Mouse (Mus musculus) brain, embryonic 14.5 days (tissue): Measurements from ENCODE around the gene Cep131. TPM values are rescaled to one million over a fixed set of nuclear protein-coding genes. Genes with fewer than 3 reads are reported as not detected.

ENCODE experiments used
- DNase-seq: peaks from one replicate; pipeline ENCODE4 v3.0.0-alpha.2; 2011; ENCODE audit warnings: low read depth
- CTCF ChIP-seq: fragments of 200-500 bp; IDR thresholded peaks from 2 replicates; pipeline ENCODE4 v1.5.1; 2012; ENCODE audit warnings: inconsistent platforms, mild to moderate bottlenecking, moderate library complexity, borderline replicate concordance; ENCODE audit not compliant: insufficient read depth, insufficient read length; ENCODE audit errors: extremely low read depth
- POLR2A ChIP-seq: fragments of 200-500 bp; IDR thresholded peaks from 2 replicates; pipeline ENCODE4 v1.6.1; 2012; ENCODE audit warnings: mild to moderate bottlenecking, inconsistent platforms, borderline replicate concordance; ENCODE audit not compliant: poor library complexity, insufficient read depth, insufficient read length, severe bottlenecking; ENCODE audit errors: extremely low read depth
- polyA plus RNA-seq: library from polyadenylated mRNA; depleted of rRNA; stranded (reverse); fragments of >200 nt; gene quantifications from 2 replicates; pipeline ENCODE4 v1.2.3, GENCODE M21; 2012

The Cep131 gene
- polyA plus RNA-seq, 1 experiment: 43.3 TPM

DNA sequence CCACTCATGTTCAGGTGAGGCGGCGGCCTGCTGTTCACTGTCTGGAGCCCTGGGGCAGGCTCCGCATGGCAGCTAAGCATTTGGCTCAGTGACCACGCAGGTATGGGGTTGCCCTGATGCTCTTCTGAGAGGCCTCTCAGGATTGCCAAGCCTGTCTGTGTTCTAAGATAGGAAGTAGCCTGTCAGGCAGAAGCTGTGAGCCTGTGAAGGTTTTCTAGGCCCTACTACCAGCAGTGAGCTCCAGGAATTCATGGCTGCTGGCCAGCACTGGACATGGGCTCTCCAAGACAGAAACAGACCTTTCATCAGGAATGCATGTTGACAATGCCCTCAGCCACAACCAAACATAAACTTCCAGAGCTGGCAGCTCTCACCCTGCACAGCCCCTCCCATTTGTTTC, 25.5 kb upstream of the Cep131 start:
- TF ChIP-seq CTCF (no peak), POLR2A (no peak)
- DNase-seq: peak; percentile 23

DNA sequence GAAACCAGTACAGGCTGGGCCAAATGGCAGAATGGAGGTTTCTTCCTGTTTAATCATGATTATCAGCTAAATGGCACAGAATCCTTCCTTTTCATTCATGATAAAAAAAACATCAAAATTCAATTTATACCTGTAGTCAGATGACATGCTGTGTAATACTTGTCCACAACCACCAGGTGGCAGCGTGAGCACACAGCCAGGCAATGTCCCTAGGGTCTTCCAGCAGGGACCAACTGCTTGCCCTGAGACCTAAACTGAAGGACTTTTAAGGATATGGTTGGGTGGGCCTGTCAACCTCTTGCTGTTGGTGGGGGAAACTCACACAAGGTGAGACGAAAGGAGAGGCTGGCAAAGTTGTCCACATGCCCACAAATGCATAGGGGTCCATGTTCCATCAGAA, 24.4 kb upstream of the Cep131 start:
- TF ChIP-seq POLR2A (no peak), CTCF (peak; percentile 91)
- DNase-seq: peak; percentile 88

DNA sequence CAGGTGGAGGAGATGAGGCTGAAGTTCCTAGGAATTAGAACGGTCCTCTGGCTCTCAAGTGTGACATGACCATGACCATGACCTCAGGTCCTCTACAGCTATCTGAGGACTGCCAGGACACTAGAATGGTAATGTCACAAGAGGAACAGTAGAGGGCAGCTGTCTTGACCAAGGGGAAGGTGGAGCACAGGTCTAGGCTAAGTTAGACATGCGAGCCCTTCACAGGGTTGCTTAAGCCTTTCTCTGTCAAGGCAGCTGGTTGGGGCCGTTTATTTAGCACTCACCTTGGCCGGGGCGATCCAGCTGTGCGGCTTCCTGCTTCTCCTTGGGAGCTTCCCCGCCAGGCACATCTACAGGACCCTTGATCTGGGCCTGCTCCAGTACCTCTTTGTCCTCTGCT, 23.9 kb upstream of the Cep131 start:
- no peak for TF ChIP-seq POLR2A
- TF ChIP-seq CTCF: peak; percentile 12; the same call in 1 of the 2 replicates
- DNase-seq: no peak

DNA sequence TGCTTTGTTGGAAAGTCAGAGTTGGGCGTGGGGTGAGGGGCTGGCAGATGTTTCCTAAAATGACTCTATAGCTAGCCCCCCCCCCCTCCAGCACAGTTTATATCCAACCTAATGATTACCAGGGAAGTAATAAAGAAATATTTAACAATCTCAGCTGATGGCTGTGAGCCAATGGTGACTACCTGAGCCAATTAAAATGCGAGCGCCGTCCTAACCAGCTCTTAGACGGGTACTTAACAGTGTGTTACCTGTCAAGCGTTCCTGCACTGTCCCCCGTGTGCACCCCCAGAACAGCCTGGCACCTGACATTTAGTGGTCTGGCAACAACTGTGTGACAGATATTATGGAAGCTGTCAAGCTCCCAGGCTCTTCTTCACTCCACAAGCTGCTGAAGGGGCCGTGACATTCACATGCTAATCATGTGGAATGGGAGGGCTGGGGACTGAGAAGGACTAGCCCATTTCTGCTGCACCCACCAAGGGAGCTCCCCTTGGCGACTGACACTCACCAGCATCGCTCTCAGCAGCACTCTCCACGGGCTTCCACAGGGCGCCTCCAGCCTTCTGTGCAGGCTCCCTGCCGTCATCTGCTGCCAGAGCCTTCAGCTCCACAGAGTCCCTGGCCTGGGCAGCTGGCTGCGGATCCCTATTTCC, 23.1 kb upstream of the Cep131 start:
- DNase-seq: peak; percentile 14
- TF ChIP-seq CTCF: no peak

DNA sequence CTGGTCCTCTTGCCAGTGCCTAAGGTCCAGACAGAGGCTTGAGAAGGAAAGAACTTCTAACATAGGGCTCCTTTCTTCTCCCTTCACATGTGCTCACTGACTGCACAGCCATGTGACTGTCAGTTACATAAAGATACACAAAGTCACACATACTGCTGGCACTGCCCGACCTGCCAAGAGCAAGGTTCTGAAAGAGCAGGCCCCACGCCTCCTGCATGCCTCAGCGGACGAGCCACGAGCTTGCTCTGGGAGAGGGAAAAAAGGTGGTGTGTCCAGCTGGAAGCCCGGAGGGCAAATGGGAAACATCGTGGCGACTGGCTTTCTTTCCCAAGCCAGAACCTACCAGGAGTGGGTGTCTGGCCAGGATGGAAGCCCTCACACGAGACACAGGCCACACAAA, 21.2 kb upstream of the Cep131 start:
- DNase-seq: no peak
- TF ChIP-seq CTCF: no peak
- no peak for TF ChIP-seq POLR2A

DNA sequence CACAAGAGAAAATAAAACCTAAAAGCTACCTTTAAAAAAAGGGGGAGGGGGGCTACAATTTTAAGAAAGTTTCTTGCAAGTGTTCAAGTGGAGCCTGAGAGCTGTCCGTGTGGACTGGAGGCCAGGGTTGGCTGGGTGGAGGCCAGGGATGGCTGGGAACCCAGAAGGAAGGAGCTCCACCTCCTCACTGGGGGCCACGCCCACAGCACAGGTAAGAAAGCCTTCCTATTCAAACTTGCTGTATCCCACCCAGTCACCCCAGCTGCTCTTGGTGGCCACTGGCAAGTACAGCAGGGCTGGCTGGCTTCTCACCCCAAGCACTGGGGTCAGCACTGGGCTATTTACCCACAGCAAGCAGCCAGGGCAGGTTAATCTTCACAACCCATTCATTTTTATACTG, 20.4 kb upstream of the Cep131 start:
- no peak for DNase-seq
- no peak for TF ChIP-seq POLR2A
- no peak for TF ChIP-seq CTCF

DNA sequence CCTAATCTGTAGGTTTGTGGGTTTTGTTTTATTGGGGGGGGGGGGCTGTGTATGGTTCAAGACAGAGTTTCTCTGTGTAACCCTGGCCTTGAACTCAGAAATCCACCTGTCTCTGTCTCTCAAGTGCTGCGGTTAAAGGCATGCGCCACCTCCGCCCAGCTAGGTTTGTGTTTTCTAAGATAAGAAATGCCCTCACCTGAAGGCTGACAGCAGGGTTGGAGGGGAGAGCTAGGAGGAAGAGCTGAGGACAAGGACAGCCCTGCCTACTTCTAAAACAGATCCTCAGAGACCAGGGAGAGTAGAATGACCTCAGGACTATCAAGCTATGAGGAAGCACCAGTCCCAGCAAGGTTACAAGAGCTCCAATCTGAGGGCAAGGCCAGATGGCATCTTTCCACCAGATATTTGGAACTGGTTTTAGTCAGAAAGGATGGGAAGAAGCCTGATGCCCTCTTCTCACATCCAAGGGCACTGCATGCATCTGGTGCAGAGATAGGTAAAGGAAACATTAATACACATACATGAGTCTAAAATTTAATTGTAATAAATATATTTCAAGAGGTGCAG, 16.9 kb upstream of the Cep131 start:
- no peak for DNase-seq
- no peak for TF ChIP-seq CTCF
- no peak for TF ChIP-seq POLR2A

DNA sequence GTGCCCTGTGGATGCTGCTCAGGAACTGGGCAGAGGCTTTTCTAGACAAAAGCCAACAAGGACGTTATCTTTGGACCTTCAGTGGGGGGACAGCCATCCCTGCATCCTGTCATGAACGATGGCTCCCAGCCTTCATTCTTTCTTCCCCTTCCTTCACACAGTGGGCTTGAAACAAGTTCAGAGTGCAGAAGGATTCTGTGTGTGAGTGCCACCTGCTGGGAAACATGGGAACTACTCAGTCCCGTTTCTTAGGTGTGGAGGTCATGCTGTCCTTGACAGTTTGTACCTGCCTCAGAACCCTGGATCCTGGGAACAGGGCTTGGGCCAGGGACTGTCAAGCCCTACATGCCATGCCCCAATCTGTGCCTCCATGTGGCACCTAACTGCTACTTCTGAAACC, 14.4 kb upstream of the Cep131 start:
- TF ChIP-seq CTCF (peak; percentile 82; the same call in 1 of the 2 replicates), POLR2A (no peak)
- DNase-seq: peak; percentile 83

DNA sequence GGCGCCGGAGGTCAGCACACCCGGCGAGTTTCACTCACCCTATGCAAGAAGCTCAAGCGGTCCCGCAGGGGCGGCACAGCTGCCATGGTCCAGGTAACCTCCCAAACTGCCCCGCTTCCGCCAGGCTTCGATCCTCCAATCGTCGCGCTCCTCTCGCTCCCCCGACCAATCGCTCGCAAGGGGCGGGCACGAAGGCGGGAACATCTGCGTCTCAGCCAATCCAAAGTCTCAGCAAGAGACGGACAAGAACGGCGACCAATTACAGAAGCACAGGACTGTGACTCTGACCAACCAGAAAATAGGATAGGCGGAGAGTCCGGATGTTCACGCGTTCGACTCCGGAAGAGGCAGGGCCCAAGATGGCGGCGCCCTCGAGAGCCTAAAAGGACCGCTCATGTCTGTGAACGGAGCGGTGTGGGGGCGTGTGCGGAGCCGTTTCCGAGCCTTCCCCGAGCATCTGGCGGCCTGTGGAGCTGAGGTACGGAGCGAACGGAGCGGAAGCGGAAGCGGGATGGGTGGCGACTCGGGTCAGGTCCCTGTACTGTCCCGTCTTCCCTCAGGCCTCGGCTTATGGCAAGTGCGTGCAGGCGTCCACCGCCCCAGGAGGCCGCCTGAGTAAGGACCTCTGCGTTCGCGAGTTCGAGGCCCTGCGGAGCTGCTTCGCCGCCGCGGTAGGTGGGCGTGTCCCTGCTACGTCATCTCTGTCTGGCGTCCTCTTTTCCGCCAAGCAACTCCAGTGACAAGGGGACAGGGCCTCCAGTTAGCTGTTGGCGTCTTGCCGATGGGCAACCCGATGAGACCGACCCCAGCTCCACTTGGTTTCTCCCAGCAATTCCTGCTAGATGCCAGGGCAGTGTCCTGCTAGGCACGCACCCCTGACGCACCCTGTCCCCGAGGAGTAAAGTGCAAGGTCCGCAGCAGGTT, 12.2 kb upstream of the Cep131 start, which contains the start of the genes Tepsin and Ndufaf8:
Tepsin (minus strand) TSS at position 144 of the 924 bp plus-strand sequence.
Ndufaf8 (plus strand) TSS at position 341 of the 924 bp plus-strand sequence.
- peak; percentile 99 for DNase-seq
- peak; percentile 49; the same call in 1 of the 2 replicates for TF ChIP-seq POLR2A
- no peak for TF ChIP-seq CTCF

DNA sequence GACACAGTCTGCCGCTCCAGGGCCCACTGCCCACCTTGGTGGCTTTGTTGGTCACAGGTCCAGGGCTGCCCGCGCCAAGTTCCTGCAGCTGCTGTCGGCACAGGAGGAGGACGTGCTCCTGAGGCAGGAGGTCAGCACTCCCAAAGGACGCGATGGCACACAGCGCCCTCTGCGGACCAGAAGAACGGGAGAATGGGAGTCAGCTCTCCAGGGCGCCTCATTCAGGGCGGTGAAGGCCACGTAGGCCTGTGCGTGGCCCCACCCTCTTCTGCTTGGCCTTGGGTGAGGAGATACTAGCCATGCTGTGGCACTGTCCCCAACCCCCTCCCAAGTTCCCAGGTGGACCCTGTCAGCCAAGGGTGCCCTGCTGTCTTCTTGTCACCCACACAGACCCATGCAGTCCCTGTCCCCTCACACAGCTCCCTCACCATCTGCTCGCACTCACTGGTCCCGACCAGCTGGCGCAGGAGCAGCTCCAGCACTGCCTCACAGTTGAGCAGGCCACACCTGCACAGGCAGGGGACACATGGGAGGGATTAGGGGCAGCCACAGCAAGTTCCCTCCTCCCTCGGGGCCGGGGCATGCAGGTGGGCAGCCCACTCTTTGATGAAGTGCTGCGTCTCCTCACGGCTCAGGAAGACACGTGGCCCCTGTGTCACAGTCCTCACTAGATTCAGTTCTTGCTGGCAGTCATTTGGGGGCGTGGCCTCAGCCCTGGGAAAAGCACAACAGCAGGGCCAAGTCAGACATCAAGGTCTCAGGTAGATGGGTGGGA, 6.4 kb upstream of the Cep131 start:
- TF ChIP-seq CTCF (no peak), POLR2A (no peak)
- no peak for DNase-seq

DNA sequence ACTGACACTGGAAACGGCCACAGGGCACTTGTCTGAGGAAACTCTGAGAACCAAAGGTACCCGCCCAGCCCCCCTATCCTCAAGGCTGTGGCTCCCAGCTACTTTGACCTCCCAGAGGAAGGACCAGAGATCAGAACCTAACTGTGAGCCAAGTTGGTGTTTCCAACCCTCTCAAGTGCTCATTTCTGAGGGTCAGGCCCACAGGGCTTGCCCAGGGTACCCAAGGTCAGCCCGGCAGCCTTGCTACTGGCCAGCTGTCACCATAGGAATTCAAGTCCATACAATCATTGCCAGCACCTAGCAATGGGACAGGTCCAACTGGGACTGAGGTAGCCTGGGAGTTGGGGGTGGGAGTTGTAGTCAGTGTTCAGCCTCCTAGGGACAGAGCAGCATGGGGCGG, 4.0 kb upstream of the Cep131 start:
- TF ChIP-seq CTCF (no peak), POLR2A (no peak)
- DNase-seq: no peak
